Mouse (Mus musculus): ENCODE data around the gene Cyp2d9. TPM values are rescaled to one million over a fixed set of nuclear protein-coding genes. Genes with fewer than 3 reads are reported as not detected.
"Not testable (repeated sequence)": the region's sequence is repeated elsewhere in the genome, so short reads cannot be mapped to it uniquely, and the experiment has no call there.

The Cyp2d9 gene
- 1 to 10 TPM in 1 of 2 experiments, not detected in 1; 1.9 TPM for total RNA-seq (2021)
- long read RNA-seq, experiment 1, result 0 reads
- long read RNA-seq, experiment 2, transcript Cyp2d9-201 (9 exons, 1,712 nt), result major isoform, 6 of 9 reads
- long read RNA-seq, experiment 2, partial matches to known transcripts, result 0 of 9 reads
- long read RNA-seq, experiment 2, other reads (novel, unspliced or antisense), result 2 of 9 reads

DNA sequence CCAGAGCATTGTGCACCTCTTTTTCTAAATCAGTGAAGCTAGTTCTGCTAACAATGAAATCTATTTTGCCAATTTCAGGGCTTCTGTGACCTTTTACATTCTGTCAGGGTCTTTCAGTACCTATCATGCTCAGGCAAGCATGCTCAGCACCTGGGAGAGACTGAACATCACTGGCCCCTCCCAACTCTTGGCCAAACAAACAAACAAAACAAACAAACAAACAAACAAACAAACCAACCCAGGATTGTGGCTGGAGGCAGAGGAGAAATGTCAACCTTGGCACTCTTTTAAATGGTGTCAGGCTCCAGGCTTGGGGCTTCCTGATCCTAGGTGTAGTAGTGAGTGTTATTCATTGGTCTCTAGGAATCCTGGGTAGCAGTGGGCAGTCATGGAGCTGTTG, at the start of gene Cyp2d9:
TSS of gene Cyp2d9 (plus strand) at position 301 of the 400 bp plus-strand sequence.
- DNase-seq, result no peak

DNA sequence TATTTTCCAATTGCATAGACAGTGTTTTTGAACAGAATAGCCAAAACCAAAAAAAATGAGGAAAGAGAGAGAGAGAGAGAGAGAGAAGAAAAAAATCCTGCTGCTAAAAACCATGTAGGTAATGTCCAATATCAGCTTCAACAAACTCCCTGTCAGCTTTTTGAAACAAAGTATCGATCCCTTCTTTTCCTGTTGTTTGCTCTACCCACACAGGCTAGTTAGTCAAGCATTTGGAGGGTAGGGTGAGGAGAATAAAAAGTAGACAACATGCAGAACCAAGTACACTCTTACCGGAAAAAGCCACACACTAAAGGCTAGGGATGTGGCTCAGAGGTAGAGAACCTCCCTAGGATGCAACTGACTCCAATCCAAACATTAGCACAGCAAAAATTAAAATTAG, 47.5 kb upstream of the Cyp2d9 start:
- DNase-seq, result no peak

DNA sequence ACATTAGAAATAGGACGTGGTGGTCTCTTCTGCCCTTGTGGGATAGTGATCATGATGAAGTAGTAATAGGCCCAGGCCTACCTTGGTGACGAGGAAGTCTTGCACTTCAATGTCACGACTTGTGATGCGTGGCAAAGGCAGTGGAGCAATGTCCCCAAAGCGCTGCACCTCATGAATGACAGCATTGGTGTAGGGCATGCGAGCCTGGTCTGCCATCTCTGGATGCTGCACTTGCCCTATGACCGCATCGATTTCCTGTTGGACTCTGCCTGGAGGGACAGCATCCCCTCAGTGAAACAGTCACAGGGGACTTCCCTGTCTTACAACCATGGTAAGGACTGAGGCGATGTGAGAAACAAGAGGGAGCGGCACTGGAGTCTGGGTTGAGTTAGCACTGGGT, 43.3 kb upstream of the Cyp2d9 start:
- DNase-seq, result not testable (repeated sequence)

DNA sequence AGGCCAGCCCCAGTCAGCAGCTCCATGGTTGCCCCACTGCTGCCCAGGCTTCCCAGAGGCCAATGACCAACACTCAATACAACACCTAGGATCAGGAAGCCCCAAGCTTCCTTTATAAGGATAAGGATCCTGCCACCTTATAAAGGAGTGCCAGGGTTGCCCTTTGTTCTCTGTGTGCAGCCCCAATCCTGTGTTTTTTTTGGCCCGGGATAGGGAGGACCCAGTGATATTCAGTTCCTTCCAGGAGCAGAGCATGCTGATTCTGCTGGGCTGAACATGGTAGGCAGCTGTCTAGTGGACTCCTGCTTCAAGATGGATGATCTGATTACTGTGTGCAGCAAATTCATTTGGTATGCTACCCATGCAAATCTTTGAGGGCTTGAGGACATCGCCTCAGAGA, 39.3 kb upstream of the Cyp2d9 start, which contains the start of gene Cyp2d11:
TSS of gene Cyp2d11 (minus strand) at position 101 of the 400 bp plus-strand sequence.
- DNase-seq, result not testable (repeated sequence)

DNA sequence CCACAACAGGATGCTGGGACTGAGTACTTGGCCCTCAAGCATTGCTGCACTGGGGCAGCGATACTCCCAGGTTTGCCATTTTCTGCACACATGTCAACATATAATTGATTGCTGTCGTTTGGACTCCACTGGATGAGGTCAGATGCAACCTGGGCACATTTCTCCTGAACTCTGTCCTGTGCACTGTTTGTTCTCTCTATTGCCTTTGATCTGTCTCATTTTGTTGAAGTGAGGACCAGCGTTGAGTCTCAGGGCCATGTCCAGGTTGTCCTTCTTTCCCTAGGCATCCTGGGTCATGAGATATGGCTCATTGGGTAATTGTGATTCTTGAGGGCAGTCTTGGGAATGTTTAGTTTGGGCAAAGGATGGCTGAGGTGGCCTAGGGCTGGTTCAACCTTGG, 37.3 kb upstream of the Cyp2d9 start:
- DNase-seq, result not testable (repeated sequence)

DNA sequence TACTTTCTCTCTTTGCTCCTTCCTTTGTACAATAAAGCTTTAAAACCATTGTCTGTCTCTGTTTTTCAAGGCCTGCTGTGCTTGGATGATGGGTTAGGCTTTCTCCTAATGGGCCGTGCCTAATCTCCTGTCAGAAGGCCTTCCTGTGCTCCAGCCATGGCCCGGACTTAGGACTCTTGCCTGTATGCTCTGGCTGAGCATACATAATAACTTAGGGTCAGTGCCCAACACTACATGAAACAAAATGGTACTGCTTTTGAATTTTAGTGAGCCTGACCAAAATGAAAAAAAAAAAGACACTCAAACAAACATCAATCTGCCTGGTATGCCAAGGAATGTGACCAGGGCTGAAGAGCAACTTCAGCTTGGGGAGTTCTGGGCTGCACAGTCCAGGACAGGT, 31.7 kb upstream of the Cyp2d9 start:
- DNase-seq, result no peak

DNA sequence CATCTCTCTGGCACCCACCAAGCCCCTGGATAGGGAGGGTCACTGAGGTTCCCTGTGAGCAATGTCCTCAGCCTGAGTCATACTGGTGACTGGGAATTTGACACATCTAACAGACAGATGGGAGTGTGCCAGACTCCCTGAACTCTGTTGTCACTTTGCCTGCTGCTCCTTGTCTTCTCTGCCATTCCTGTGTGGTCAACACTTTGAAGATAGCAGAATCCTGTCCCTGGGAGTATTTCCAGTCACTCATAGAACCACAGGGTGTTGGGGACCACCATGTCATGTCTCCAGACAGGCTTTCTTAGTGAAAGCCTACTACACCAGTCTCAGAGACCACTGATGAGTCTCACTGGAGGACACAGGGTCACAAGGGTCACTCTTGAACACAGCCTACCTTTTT, 31.1 kb upstream of the Cyp2d9 start:
- no peak for DNase-seq

DNA sequence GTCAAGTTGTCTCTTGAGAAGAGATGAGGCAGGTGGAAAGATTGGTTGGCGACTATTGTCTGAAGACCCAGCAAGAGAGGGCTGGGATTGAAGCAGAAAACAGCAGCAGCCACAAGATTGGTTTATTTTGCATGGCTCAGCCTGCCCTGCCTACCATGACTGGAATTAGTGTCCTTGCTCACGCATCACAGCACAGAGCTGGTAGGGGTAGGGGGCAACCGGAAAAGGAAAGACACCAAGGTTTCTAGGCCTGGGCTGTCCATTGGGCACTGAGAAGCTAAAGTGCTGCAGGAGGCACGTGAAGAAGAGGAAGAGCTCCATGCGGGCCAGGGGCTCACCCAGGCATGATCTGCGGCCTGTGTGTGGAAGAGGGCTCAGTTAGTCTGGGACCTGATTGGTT, 30.5 kb upstream of the Cyp2d9 start:
- no peak for DNase-seq

DNA sequence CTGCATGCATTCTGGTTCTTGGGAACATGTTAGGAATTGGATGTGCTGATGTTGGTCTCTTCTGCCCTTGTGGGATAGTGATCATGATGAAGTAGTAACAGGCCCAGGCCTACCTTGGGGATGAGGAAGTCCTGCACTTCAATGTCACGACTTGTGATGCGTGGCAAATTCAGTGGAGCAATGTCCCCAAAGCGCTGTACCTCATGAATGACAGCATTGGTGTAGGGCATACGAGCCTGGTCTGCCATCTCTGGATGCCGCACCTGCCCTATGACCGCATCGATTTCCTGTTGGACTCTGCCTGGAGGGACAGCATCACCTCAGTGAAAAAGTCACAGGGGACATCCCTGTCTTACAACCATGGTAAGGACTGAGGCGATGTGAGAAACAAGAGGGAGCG, 29.6 kb upstream of the Cyp2d9 start:
- no peak for DNase-seq

DNA sequence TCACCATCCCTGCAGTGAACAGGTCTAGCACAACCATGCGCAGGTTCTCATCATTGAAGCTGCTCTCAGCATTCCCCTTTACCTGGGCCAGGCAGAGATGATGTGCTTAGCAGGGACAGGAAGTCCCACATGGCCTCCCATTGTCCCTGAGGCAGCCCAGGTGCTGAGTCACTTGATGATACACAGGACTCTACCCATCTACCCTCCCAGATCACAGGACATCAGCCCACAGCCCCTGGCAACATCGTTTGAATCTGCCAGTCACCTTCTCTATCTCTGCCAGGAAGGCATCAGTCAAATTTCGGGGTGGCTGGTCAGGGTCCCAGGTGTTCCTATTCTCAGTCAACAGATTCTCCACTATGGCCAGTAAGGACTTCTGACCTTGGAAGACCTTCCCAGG, 29.1 kb upstream of the Cyp2d9 start:
- DNase-seq, result no peak

DNA sequence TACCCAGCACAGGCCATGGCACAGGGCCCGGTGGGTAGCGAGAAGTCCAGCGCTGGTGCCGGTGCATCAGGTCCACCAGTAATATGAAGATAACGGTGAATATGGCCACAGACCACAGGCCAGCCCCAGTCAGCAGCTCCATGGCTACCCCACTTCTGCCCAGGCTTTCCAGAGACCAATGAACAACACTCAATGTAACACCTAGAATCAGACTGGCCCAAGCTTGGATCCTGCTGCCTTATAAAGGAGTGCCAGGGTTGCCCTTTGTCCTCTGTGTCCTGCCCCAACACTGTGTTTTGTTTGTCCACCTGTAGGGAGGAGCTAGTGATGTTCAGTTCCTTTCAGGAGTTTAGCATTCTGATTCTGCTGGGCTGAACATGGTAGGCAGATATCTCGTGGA, 26.3 kb upstream of the Cyp2d9 start, which contains the start of gene Cyp2d10:
TSS of gene Cyp2d10 (minus strand) at position 215 of the 400 bp plus-strand sequence.
- no peak for DNase-seq

DNA sequence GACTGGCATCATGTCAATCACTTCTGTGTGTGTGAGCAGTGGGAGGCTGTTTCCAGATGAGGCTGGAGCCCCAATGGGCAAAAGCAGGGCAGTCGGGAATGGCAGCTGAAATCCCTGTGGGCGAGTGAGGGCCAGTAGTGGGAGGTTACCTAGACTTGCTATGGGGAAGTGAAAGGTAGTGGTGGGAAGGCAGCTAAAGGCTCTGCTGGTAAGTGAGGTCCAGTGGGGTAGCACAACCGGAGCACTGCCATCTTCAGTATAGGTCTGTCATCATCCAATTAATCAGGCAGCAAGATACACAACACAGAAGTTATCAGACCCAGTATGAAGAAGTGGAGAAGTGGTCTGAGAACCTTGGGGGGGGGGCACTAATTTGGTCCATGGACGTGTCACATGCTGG, 25.7 kb upstream of the Cyp2d9 start:
- no peak for DNase-seq

DNA sequence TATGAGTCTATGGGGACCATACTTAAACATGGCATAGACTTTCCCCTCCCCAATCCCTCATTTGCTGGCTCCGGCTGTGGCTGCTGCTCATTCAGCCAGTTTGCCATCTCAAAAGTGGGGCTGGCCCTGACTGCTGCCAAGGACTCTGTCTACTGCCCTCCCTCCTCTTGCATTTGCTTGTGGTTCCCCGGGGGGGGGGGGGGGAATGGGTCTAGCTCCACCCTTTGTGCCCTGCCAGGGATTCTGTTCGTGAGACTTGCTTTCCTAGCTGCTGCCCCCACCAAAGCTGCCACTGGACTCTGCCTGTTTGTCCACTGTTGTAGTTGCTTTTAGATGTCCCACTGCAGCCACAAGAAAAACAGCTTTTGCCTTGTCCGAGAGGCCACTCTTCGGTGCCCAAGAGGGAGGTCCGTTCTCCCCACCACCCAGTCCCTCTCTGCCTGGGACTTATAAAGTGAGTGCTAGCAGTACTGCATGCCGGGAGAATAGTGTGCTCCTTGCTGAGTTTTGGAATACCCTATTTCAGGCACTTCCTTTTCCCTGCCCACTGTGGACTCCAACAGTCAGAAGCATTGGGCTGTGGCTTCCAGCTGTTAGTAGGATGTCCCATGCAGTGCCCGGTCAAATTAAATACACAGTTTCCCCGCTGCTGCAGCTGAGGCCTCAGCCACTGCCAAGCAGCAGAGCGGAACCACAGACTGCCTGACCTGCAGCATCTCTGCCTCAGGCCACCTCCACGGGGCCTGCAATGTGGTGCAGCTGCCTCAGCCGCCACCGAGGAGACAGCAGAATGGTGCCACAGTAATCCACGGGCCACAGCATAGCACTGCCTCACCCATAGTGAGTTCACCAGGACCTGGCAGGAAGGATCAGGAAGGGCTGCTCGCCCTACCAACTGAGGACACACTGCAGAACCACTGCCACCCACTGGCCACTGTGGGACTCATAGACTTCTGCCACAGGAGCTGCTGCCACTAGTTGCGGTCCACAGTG, 16.1 kb upstream of the Cyp2d9 start:
- DNase-seq, result peak; percentile 90

DNA sequence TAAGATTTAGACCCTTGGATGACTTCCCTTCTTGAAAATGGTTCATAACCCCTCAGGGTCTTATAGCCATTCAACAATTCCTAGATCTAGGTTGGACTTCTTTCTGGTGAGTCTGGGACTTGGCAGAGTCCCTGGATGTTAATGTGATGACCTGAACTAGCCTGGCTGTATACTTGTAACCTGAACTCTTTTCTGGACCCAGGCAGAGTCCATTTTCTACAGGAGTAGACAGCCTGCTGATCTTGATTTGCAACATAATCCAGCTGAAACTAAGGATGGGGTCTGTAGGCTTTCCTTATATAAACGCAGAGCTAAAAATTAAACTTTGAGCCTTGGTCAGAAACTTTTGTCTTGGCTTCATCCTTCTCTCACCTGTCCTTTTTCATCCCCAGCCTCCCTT, 14.6 kb upstream of the Cyp2d9 start:
- no peak for DNase-seq

DNA sequence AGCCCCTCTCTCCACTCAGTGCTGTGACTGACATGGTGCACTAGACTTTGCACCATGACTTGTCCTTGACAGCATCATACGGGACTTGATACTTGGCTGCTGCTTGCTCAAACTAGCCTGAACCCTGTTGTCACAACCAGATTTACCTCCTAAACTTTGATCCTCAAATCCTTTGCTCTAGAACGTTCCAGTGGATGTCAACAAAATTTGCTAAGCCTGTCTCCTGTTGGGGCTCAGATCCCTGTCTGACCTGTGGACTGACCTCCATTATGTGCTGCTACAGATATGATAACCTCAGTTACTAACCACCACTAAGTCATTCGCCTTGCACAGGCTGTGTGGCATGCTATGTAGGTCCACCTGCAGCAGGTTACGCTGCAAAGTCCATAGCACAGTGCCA, 10.3 kb upstream of the Cyp2d9 start:
- DNase-seq, result no peak

DNA sequence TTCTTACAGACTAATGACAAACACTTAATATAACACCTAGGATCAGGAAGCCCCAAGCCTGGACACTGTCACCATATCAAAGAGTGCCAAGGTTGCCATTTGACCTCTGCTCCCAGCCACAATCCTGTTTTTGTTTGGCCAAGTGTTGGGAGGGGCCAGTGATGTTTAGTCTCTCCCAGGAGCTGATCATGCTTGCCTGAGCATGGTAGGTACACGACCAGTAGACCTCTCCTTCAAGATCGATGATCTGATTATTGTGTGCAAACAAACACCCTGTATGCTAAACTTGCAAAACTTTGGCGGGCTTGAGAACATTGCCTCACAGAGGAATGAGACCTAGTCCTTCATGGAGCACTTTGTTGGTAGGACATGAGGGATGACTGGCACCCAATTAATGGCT, 9.8 kb upstream of the Cyp2d9 start:
- no peak for DNase-seq

DNA sequence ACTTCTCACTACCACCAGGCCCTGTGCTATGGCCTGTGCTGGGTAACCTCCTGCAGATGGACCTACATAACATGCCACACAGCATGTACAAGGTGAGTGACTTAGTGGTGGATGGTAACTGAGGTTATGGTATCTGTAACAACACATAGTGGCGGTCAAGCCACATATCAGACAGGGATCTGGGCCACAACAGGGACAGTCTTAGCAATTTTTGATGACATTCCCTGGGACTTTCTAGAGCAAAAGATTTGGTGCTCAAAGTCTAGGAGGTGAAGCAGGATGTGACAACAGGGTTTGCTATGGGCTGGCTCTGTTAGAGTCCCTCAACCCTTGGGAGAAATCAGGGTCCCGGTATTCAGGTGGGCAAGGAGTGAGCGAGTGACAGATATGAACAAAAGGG, 384 bp downstream of the Cyp2d9 start:
- DNase-seq, result no peak

DNA sequence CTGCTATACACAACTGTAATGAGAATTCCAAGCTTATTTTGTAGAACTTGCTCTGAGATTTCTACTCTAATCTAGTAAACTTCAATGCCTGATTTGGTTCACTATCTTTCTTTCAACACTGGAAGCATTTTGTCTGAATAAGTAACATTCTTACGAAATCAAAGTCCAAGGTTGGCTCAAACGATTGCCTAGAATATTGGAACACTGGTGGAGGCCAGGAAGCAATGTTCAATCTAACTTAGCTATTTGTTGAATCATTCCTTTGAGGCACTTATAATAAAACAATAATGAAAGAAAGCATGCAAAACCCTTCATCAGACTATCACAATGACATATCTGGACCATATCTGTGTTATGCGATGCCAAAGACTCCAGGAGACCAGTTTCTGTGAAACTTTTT, 1.3 kb downstream of the Cyp2d9 start:
- DNase-seq, result no peak

DNA sequence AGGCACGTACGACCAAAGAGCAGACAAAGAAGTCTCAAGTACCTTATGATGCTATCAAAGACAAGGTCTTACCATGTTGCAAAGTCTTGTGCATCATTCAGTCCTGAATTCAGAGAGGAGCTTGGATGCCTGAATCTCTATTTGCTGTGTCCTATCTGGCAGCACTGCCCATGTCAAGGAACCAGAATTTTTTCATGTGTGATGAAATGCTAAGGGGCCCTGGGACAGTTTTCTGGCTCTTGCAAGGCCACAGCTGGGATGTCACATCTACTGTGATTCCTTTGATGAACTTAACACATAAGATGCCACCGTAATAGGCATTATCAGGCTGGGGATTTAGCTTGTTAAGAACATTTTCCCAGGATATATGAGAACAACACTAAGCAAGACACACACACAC, 1.8 kb downstream of the Cyp2d9 start:
- no peak for DNase-seq

DNA sequence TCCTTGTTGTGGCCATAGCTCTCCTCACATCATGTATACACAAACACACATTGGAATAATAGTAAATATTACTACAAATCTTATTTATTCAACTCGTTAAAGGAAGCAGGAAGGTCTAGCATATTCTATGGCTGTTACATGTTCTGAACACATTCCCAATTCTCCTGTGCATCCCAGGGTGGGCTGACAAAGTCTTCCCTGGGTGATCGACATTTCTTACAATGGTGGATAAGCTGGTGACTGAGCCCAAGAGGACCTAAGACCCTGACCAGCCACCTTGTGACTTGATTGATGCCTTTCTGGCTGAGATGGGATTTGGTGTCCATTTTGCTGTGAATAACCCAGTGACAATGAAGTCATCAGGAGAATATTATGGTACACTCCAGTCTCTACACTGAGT, 2.4 kb downstream of the Cyp2d9 start:
- DNase-seq, result no peak

DNA sequence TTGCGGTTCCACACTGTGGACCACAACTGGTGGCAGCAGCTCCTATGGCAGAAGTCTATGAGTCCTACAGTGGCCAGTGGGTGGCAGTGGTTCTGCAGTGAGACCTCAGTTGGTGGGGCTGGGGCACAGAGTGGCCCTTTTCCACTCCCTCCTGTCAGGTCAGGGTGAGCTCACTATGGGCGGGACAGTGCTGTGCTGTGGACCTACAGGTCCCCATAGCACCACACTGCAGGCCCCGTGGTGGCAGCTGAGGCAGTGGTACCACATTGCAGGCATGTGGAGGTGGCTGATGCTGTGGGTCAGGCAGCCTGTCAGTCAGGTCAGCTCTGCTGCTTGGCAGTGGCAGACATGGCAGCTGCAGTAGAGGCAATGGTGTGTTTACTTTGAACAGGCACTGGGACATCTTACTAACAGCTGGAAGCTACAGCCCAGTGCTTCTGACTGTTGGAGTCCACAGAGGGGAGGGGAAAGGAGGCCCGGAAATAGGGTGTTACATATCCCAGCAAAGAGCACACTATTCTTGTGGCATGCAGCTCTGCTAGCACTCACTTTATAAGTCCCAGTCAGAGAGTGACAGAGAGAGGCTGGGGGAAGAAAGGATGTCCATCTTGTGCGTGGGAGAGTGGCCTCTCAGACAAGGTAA, 4.9 kb downstream of the Cyp2d9 start:
- no peak for DNase-seq

DNA sequence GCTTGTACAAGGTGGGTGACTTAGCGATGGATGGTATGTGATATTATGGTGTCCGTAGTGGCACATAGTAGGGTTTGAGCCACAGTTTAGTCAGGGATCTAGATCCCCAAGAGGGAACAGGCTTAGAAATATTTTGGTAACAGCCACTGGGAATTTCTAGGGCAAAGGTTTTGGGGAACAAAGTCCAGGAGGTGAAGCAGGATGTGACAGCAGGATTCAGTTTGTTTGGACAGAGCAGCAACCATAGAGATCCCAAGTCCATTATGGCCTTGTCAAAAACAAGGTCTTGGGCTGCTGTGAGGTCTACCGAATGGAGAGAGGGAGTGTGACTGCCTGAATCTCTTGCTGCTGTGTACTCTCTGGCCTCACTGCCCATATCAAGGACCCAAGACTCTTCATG, 10.4 kb downstream of the Cyp2d9 start:
- no peak for DNase-seq

DNA sequence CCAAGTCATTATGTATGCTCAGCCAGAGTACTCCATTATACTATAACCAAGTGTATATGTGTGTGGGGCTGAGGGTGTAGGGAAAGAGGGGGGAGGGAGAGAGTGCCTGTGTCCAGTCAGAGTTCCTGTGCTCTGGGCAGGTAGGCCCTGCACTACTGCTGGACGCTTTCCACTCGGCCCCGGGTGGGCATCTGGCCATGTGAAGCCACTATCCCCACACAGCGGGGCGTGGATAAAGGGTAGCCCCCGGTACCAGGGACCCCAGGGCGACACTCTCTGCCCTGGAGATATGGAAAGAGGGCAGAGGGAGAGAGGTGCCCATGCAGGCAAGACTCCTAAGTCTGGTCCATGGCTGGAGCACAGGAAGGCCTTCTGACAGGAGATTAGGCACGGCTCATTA, 12.0 kb downstream of the Cyp2d9 start:
- DNase-seq, result no peak
